Mouse (Mus musculus) hindbrain, postnatal 0 days (tissue): ENCODE data around the gene Bphl. TPM values are rescaled to one million over a fixed set of nuclear protein-coding genes. Genes with fewer than 3 reads are reported as not detected.

Experiments used
- ATAC-seq: fragments of 200-750 bp; cut with Nextera tagmentation; 2 replicates; pipeline ENCODE4 v1.8.0; 2017; ENCODE audit warnings: mild to moderate bottlenecking, moderate TSS enrichment, moderate library complexity
- DNase-seq: peaks from one replicate; pipeline ENCODE4 v3.0.0-alpha.2; 2015; ENCODE audit warnings: low spot score
- H3K27ac ChIP-seq: fragments of 300-500 bp; sonication (generic); 2 replicates; pipeline ENCODE4 v1.5.1; 2014; ENCODE audit warnings: mild to moderate bottlenecking
- H3K27me3 ChIP-seq: fragments of 300-500 bp; sonication (generic); 2 replicates; pipeline ENCODE4 v1.6.1; 2014; ENCODE audit warnings: low read length, mixed read lengths; ENCODE audit not compliant: insufficient read depth
- H3K36me3 ChIP-seq: fragments of 300-500 bp; sonication (generic); 2 replicates; pipeline ENCODE4 v1.6.1; 2014; ENCODE audit warnings: low read length, mixed read lengths; ENCODE audit not compliant: insufficient read depth
- H3K4me1 ChIP-seq: fragments of 300-500 bp; sonication (generic); 2 replicates; pipeline ENCODE4 v1.6.1; 2014; ENCODE audit warnings: antibody characterized with exemption, low read length, mixed read lengths; ENCODE audit not compliant: insufficient read depth
- H3K4me2 ChIP-seq: fragments of 300-500 bp; sonication (generic); 2 replicates; pipeline ENCODE4 v1.6.1; 2014; ENCODE audit warnings: low read depth, mild to moderate bottlenecking, low read length, moderate library complexity, mixed read lengths
- H3K4me3 ChIP-seq: fragments of 300-500 bp; sonication (generic); 2 replicates; pipeline ENCODE4 v1.5.1; 2014; ENCODE audit warnings: low read length
- H3K9ac ChIP-seq: fragments of 300-500 bp; sonication (generic); replicated peaks from 2 replicates; pipeline ENCODE4 v1.6.1; 2014; ENCODE audit warnings: mild to moderate bottlenecking, low read length, moderate library complexity, mixed read lengths
- H3K9me3 ChIP-seq: fragments of 300-500 bp; sonication (generic); 2 replicates; pipeline ENCODE4 v1.6.1; 2016; ENCODE audit warnings: low read length, mixed read lengths
- CTCF ChIP-seq: IDR thresholded peaks from 2 replicates; pipeline ENCODE4 v1.5.1; 2016; ENCODE audit warnings: antibody characterized with exemption, control low read depth, low read depth
- WGBS: fragments of 180-500 bp; shearing (Covaris S2); extraction: QIAGEN DNeasy Blood & Tissue Kit; methylation state at CpG from one replicate; pipeline ENCODE4 v1.1.7; 2014; 5-methylcytosine and 5-hydroxymethylcytosine counted together
- polyA plus RNA-seq: library from polyadenylated mRNA; unstranded; fragments of >200 nt; fragmentation: Nextera tagmentation; extraction: Ambion mirVana; gene quantifications from 2 replicates; pipeline ENCODE4 v1.2.1, GENCODE M21; 2015
- total RNA-seq: library from RNA; depleted of rRNA; stranded (reverse); fragments of >200 nt; gene quantifications from 2 replicates; pipeline ENCODE4 v1.2.3, GENCODE M21; 2014

The Bphl gene
- total and polyA plus RNA-seq, 2 experiments from 2014 or later = 50.4 to 60.7 TPM

DNA sequence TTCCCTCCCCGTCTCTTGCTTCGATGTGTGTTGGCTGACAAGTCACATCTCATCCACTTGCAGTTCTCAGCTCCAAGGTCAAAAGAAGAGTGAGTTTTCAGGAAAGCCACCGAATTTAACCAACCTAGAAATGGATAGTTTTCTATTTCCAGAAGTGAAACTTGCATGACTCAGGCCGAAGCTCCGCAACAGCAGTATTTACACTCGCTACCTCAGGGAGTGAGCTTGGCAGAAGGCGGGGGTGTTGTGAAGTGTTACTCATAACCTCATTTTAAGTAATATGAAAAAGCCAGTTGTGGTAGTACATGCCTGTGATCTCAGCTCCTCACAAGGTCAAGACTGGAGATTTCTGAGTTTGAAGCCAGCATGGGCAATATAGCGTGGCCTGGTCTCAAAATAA lies 13.1 kb downstream of the Bphl start:
- Histone ChIP-seq H3K4me3 (no peak overlapping the region), H3K9me3 (no peaks in the 10 kb centered on the region), H3K27me3 (no peaks in the 10 kb centered on the region), H3K36me3 (peaks cover 14% of the 10 kb centered on the region; the same call in 1 of the 2 replicates), H3K4me2 (no peak overlapping the region), H3K9ac (no peak overlapping the region), H3K4me1 (no peaks in the 10 kb centered on the region), H3K27ac (no peak overlapping the region)
- TF ChIP-seq CTCF = no peak
- DNase-seq = no peak
- ATAC-seq = no peak
- WGBS = 96% methylated on average over 8 of the region's 8 CpGs

DNA sequence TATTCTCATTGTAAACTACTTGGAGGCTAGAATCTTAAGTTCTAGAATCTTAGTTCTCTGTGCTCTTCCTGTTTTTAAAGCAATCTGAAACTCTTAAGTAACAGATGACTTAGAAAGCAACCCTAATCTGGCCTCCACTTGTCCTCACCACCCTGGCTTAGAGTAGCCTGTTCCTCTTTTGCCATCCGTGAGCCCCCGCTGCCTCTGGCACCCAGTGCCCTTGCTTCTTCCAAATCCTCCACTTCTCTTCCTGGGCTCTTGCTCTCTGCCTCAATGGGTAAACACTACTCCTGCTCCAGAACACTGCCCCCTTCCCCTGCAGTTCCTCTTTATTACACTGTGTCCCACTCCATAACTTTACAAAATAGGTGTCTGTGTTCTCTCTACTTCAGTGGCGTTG lies 14.3 kb downstream of the Bphl start:
- no peaks in the 10 kb centered on the region for H3K9me3 ChIP-seq
- peaks cover 18% of the 10 kb centered on the region; the same call in 1 of the 2 replicates for H3K36me3 ChIP-seq
- DNase-seq (no peak), ATAC-seq (no peak)
- no peak overlapping the region for H3K4me2 ChIP-seq
- no peak overlapping the region for H3K9ac ChIP-seq
- 93% methylated on average over 3 of the region's 3 CpGs for WGBS
- no peak overlapping the region for H3K4me3 ChIP-seq
- no peak overlapping the region for H3K27ac ChIP-seq
- TF ChIP-seq CTCF = no peak
- no peaks in the 10 kb centered on the region for H3K27me3 ChIP-seq
- no peaks in the 10 kb centered on the region for H3K4me1 ChIP-seq

DNA sequence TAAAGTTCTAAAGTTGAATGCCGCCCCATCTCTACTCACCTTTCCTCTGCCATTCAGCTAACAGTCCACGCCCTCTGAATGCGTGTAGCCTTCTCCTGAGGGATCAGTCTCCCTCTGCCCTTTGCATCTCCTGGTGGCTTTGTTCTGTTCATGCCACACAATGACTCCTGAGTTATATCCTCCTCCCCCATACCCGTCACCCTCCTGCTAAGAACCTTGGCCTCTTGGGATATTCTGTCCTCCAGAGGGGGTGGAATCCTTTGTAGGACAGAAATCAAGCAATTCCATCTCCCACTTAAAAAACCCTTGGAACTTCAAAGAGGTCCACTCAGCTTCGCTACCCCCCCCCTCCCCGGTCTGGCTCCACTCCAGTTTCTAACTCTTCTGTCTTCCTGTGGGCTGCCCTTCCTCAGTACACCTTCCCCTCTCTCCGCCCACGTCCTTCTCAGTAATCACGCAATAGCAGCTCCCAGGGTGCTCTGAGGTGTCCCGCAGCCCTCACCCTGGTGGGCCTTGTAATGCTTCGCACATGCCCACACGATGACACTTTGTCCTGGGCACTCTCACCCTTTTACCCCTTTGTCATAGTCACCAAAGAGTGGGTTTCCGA lies 16.4 kb downstream of the Bphl start:
- DNase-seq (no peak), ATAC-seq (no peak)
- Histone ChIP-seq H3K9me3 (no peaks in the 10 kb centered on the region), H3K4me3 (no peak overlapping the region), H3K27ac (no peak overlapping the region), H3K36me3 (peaks cover 13% of the 10 kb centered on the region; the same call in 1 of the 2 replicates), H3K27me3 (no peaks in the 10 kb centered on the region), H3K4me2 (no peak overlapping the region), H3K9ac (no peak overlapping the region), H3K4me1 (no peaks in the 10 kb centered on the region)
- no peak for TF ChIP-seq CTCF
- 81% methylated on average over 13 of the region's 13 CpGs for WGBS

DNA sequence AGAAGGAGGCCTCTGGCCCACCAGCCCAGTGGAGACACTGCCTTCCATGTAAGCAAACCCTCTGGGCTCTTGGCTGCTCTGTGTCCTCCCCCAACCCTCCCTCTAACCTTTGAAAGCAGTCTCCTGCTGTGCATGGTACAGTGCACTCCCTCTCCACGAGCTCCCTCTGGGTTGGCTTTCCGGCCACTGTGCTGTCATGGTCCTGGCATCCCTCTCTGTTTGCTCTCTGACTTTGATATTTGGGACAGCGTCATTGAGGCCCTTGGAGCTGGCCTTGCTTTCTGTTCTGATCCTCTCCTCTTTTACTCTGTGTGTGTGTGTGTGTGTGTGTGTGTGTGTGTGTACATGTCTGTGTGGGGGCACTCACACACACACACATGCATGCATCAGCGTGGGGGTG lies 17.0 kb downstream of the Bphl start:
- 59% methylated on average over 4 of the region's 4 CpGs for WGBS
- no peak for TF ChIP-seq CTCF
- ATAC-seq (0 out of 2 replicates have a peak, but pooled peaks have one; percentile 24), DNase-seq (no peak)
- H3K9ac ChIP-seq = no peak overlapping the region
- no peak overlapping the region for H3K4me2 ChIP-seq
- no peak overlapping the region for H3K27ac ChIP-seq
- no peaks in the 10 kb centered on the region for H3K4me1 ChIP-seq
- no peaks in the 10 kb centered on the region for H3K27me3 ChIP-seq
- H3K4me3 ChIP-seq = no peak overlapping the region
- peaks cover 13% of the 10 kb centered on the region; the same call in 1 of the 2 replicates for H3K36me3 ChIP-seq
- H3K9me3 ChIP-seq = no peaks in the 10 kb centered on the region

- H3K27me3 ChIP-seq = no peaks in the 10 kb centered on the region
- ATAC-seq = no peak
- no peak for TF ChIP-seq CTCF
These were observed 17.6 kb downstream of the Bphl start for GRCm38 (mm10) chr13:34054983-34055382.

GRCm38 (mm10) chr13:34057252-34057651 lies 19.9 kb downstream of the Bphl start:
- Histone ChIP-seq H3K36me3 (peaks cover 18% of the 10 kb centered on the region; the same call in 1 of the 2 replicates), H3K27ac (no peak overlapping the region), H3K9ac (no peak overlapping the region), H3K27me3 (no peaks in the 10 kb centered on the region), H3K4me2 (no peak overlapping the region), H3K9me3 (no peaks in the 10 kb centered on the region), H3K4me3 (no peak overlapping the region), H3K4me1 (no peaks in the 10 kb centered on the region)
- 86% methylated on average over 1 of the region's 1 CpGs for WGBS
- TF ChIP-seq CTCF = no peak
- no peak for ATAC-seq
- no peak for DNase-seq

More at GRCm38 (mm10) chr13:34054983-34055382, 17.6 kb downstream of the Bphl start:
- WGBS = 87% methylated on average over 3 of the region's 3 CpGs
- no peak overlapping the region for H3K27ac ChIP-seq
- no peak for DNase-seq
- no peak overlapping the region for H3K4me2 ChIP-seq
- H3K4me3 ChIP-seq = no peak overlapping the region
- H3K4me1 ChIP-seq = no peaks in the 10 kb centered on the region
- no peak overlapping the region for H3K9ac ChIP-seq
- peaks cover 13% of the 10 kb centered on the region; the same call in 1 of the 2 replicates for H3K36me3 ChIP-seq
- H3K9me3 ChIP-seq = no peaks in the 10 kb centered on the region

DNA sequence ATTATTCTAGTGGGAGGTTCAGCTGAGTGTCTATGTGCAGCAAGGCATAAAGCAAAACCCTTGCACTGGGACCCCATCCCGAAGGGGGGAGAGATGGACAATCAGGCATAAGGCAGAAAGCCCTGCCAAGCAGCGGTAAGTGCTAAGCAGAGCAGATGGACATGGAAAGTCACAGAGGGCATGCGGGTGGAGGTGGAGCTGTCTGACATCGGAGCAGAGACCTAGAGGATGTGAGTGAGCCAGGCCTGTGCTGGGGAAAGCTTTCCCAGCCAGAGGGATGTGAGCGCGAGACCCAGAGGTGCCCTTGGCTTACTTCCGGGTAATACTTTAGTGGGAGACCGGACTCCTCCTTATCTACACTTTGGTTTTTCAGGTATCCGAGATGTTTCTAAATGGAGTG lies 22.7 kb downstream of the Bphl start:
- no peak overlapping the region for H3K27ac ChIP-seq

More for the DNA sequence above, 22.7 kb downstream of the Bphl start:
- TF ChIP-seq CTCF = no peak
- Histone ChIP-seq H3K4me3 (no peak overlapping the region), H3K4me1 (no peaks in the 10 kb centered on the region), H3K4me2 (no peak overlapping the region), H3K36me3 (peaks cover 13% of the 10 kb centered on the region; the same call in 1 of the 2 replicates), H3K9ac (no peak overlapping the region), H3K9me3 (no peaks in the 10 kb centered on the region), H3K27me3 (no peaks in the 10 kb centered on the region)
- 75% methylated on average over 9 of the region's 9 CpGs for WGBS
- DNase-seq = peak; percentile 39
- ATAC-seq = peak; percentile 83
